Mouse (Mus musculus) hindbrain, embryonic 16.5 days (tissue): ENCODE measurements at regions not wholly inside any gene's neighbourhood (a gene's known extent, or its start where the extent isn't known, plus 50 kb on each side); places are given as distances from the start of the nearest gene placed in this dataset.
"Not testable (repeated sequence)": the region's sequence is repeated elsewhere in the genome, so short reads cannot be mapped to it uniquely, and the experiment has no call there.

Experiments used
- ATAC-seq: fragments of 200-750 bp; cut with Nextera tagmentation; 2 replicates; pipeline ENCODE4 v1.8.0; 2017; ENCODE audit warnings: moderate TSS enrichment, moderate library complexity
- H3K27ac ChIP-seq: fragments of 300-500 bp; sonication (generic); 2 replicates; pipeline ENCODE4 v1.5.1; 2014; ENCODE audit warnings: low read depth, mild to moderate bottlenecking, control low read depth, low read length, moderate library complexity
- H3K27me3 ChIP-seq: fragments of 300-500 bp; sonication (generic); replicated peaks from 2 replicates; pipeline ENCODE4 v1.6.1; 2014; ENCODE audit warnings: low read length; ENCODE audit not compliant: control insufficient read depth, insufficient read depth
- H3K36me3 ChIP-seq: fragments of 300-500 bp; sonication (generic); 2 replicates; pipeline ENCODE4 v1.6.1; 2014; ENCODE audit warnings: mild to moderate bottlenecking, low read length, moderate library complexity, mixed read lengths; ENCODE audit not compliant: control insufficient read depth, insufficient read depth
- H3K4me1 ChIP-seq: fragments of 300-500 bp; sonication (generic); 2 replicates; pipeline ENCODE4 v1.6.1; 2014; ENCODE audit warnings: low read depth, low read length; ENCODE audit not compliant: control insufficient read depth, insufficient read depth
- H3K4me2 ChIP-seq: fragments of 300-500 bp; sonication (generic); 2 replicates; pipeline ENCODE4 v1.6.1; 2014; ENCODE audit warnings: mild to moderate bottlenecking, low read length, control low read depth, moderate library complexity
- H3K4me3 ChIP-seq: fragments of 300-500 bp; sonication (generic); 2 replicates; pipeline ENCODE4 v1.5.1; 2014; ENCODE audit warnings: mild to moderate bottlenecking, low read length, control low read depth, moderate library complexity
- H3K9ac ChIP-seq: fragments of 300-500 bp; sonication (generic); 2 replicates; pipeline ENCODE4 v1.6.1; 2014; ENCODE audit warnings: low read depth, mild to moderate bottlenecking, control low read depth, low read length, moderate library complexity
- H3K9me3 ChIP-seq: fragments of 300-500 bp; sonication (generic); 2 replicates; pipeline ENCODE4 v1.6.1; 2014; ENCODE audit warnings: mild to moderate bottlenecking, low read length, moderate library complexity; ENCODE audit not compliant: control insufficient read depth
- WGBS: fragments of 180-500 bp; shearing (Covaris S2); extraction: QIAGEN DNeasy Blood & Tissue Kit; methylation state at CpG from one replicate; pipeline ENCODE4 v1.1.7; 2014; 5-methylcytosine and 5-hydroxymethylcytosine counted together

DNA sequence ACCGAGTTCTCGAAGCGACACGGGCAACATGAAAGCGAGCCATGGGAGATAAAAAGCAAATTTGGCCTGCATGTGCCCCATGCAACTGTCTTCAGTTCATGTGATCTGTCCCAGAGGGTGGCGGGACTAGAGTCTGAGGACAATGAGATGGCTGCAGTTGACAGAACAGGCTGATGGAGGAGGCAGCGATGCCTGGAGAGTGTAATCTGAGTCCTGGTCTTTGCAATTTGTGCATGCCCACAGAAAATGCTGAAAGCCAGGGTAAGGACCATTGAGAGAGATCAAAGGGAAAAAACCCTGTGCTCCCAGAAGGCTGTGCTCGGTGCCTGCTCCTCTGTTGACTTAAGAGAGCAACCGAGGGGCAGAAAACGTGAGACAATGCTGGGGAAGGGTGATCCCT is 624.8 kb upstream of the BB014433 start:
- no peak overlapping the region for H3K27ac ChIP-seq
- H3K4me1 ChIP-seq: no peaks in the 10 kb centered on the region
- H3K36me3 ChIP-seq: no peaks in the 10 kb centered on the region
- no peaks in the 10 kb centered on the region for H3K27me3 ChIP-seq
- WGBS: 44% methylated on average over 10 of the region's 10 CpGs
- H3K4me3 ChIP-seq: no peak overlapping the region
- no peak for ATAC-seq
- H3K9ac ChIP-seq: no peak overlapping the region
- H3K9me3 ChIP-seq: no peaks in the 10 kb centered on the region
- no peak overlapping the region for H3K4me2 ChIP-seq

DNA sequence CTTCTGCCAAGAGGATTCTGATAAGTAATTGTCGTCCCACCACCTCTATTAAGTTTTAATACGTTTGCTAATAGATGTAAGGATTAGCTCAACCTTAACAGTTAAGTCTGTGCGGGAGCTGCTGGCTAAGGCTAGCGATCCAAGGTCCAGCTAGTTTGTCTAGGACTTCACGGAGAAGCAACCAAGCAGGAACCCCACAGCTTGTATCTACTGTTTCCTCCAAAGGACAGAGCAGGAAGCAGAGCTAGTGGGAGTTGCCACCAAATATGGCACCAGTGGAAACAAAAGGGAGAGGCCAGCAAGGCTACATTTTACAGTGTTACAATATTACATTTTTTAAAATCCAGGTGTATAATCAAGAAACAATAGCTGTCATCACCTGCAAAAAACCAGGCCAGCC is 624.4 kb upstream of the BB014433 start:
- no peaks in the 10 kb centered on the region for H3K27me3 ChIP-seq
- 75% methylated on average over 5 of the region's 5 CpGs for WGBS
- no peaks in the 10 kb centered on the region for H3K36me3 ChIP-seq
- no peaks in the 10 kb centered on the region for H3K4me1 ChIP-seq
- ATAC-seq: no peak
- no peak overlapping the region for H3K4me3 ChIP-seq
- no peak overlapping the region for H3K27ac ChIP-seq
- H3K9ac ChIP-seq: no peak overlapping the region
- no peaks in the 10 kb centered on the region for H3K9me3 ChIP-seq
- H3K4me2 ChIP-seq: no peak overlapping the region

DNA sequence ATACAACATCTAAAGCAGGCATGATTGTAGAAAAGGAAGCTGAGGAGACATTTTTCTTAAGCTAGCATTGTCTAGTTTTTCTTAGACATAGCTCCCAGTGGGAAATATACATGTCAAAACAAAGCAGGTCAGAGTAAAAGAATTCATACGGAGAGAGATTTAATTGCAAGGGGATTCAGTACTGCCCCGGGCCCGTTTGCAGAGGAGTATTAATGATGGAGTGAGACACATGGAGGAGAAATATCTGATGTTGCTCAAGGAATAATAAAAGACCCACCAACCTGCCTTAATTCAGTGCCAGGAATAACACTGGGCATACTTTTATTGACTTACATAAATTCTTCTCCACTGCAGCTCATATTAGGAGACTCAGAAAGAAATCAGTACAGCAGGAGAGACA is 623.6 kb upstream of the BB014433 start:
- Histone ChIP-seq H3K9me3 (no peaks in the 10 kb centered on the region), H3K36me3 (no peaks in the 10 kb centered on the region), H3K27ac (no peak overlapping the region), H3K4me1 (no peaks in the 10 kb centered on the region), H3K4me3 (no peak overlapping the region), H3K9ac (no peak overlapping the region), H3K4me2 (no peak overlapping the region), H3K27me3 (no peaks in the 10 kb centered on the region)
- 55% methylated on average over 3 of the region's 3 CpGs for WGBS
- ATAC-seq: no peak

DNA sequence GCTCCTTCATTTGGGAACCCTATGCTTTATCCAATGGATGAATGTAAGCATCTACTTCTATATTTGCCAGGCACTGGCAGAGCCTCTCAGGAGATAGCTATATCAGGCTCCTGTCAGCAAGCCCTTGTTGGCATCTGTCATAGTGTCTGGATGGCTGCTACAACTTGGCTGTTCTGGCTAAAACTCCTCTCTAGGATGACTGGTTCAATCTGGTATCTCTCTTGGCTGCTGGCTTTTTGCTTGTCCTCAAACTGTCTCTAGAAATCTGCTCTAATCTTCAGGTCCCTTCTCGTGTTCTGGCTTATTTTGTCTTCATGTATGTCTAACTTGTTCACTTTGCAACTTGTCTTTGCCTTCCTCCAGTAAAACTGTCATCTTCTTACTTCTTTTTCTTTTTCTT is 614.7 kb upstream of the BB014433 start:
- Histone ChIP-seq H3K9ac (no peak overlapping the region), H3K9me3 (no peaks in the 10 kb centered on the region), H3K4me1 (no peaks in the 10 kb centered on the region), H3K4me2 (no peak overlapping the region), H3K27me3 (no peaks in the 10 kb centered on the region), H3K36me3 (no peaks in the 10 kb centered on the region), H3K4me3 (no peak overlapping the region), H3K27ac (no peak overlapping the region)
- no peak for ATAC-seq
- 84% methylated on average over 1 of the region's 1 CpGs for WGBS

DNA sequence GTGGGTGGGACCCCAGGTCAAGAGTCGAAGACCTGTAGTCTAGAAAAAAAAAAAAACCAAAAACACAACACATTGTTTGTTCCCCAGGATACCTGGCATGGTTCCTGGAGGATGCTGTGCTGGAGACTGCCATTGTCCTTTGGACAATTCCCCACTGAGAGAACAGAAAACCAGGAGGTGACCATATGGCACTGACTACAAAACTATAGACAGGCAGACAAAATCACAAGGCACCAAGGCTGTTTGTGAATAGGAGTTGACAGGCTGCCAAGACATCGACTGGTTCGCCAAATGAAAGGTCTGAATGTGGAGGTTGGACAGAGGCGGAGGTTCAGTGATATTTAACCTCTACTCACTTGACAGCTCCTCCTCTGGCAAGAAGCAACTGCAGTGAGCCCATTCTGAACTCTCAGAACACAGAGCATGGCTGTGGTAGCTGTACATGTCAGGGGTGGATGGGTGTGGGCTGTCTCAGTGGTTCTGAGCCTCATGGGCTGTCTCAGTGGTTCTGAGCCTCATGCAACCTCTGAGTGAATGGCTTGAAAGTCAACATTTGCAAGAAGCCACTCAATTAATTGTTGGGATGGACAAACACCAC is 589.0 kb upstream of the BB014433 start:
- Histone ChIP-seq H3K4me3 (no peak overlapping the region), H3K4me2 (no peak overlapping the region), H3K9me3 (peaks cover 6% of the 10 kb centered on the region; the same call in 1 of the 2 replicates), H3K9ac (no peak overlapping the region), H3K27ac (no peak overlapping the region), H3K4me1 (no peaks in the 10 kb centered on the region), H3K27me3 (no peaks in the 10 kb centered on the region), H3K36me3 (no peaks in the 10 kb centered on the region)
- 62% methylated on average over 4 of the region's 4 CpGs for WGBS
- ATAC-seq: no peak

DNA sequence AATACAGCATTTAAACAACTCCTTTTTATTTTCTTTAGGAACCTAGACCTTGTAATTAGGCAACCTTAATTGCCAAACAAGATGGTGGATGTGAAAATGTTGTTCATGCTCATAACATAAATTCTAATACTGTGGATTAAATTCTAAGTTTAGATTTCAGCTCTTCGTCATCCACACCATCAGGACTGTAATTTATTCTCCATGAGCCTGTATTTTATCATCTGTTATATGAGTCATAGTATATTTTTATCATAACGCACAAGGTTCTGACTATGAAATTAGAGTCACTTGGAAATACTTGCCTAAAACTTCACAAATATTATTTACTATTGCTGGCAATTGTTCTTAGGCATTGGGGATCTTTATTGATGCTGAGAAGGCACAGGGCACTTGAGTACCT is 582.7 kb upstream of the BB014433 start:
- Histone ChIP-seq H3K9ac (no peak overlapping the region), H3K9me3 (no peaks in the 10 kb centered on the region)

DNA sequence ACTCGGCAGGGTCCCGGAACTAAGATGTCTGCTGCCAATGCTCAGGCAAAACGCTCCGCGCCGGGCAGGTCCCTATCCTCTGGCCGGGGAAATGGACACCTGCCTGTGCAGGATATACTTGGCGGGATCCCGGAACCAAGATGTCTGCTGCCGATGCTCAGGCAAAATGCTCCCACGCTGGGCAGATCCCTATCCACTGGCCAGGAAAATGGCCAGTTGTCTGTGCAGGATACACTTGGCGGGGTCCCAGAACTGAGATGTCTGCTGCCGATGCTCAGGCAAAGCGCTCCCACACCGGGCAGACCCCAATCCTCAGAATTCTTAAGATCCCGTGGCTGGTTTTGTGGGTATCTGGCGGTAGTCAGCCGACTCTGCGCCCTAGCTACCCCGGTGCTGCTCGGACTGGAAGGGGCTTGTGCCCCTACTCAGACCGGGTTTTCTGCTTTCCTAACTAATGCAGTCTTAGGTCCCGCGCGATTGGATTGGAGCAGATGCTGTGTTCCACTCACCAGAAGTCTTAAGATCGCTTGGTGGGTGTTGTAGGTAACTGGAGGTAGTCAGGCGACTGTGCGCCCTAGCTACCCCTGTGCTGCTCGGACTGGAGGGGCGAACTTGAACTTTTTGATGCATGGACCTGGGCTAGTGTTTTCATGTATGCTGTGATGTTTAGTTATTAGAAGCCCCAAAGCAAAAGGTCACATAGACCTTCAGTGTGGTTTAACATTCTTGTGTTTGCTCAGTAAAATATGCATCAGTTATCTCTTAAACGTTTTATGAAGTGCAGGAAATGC is 577.9 kb upstream of the BB014433 start:
- 92% methylated on average over 29 of the region's 31 CpGs for WGBS
- not testable (repeated sequence) for H3K9me3 ChIP-seq, H3K27me3 ChIP-seq, H3K9ac ChIP-seq, H3K4me3 ChIP-seq, H3K36me3 ChIP-seq, H3K4me1 ChIP-seq, H3K27ac ChIP-seq, ATAC-seq, H3K4me2 ChIP-seq

More for the DNA sequence above, 582.7 kb upstream of the BB014433 start:
- ATAC-seq: no peak
- Histone ChIP-seq H3K36me3 (no peaks in the 10 kb centered on the region), H3K4me1 (no peaks in the 10 kb centered on the region), H3K4me3 (no peak overlapping the region), H3K27ac (no peak overlapping the region), H3K27me3 (no peaks in the 10 kb centered on the region), H3K4me2 (no peak overlapping the region)
- 82% methylated on average over 2 of the region's 2 CpGs for WGBS

DNA sequence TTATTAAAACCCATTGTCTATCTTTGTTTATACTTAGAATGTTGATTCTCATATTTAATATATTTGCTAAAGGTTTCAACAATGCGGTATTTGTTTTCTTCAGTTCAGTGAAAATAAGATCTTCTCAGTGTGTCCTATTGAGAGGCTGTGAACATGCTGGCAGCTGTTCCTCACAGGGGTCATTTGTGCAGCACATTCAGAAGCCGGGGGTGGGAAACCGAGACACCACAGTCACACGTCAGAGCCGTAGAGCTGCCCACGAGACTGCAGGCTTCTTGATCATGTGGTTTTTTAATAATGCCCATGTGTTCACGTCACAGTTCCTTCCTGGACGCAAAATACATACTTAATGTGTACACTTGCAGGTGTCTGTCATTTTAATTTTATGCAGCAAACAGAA is 564.3 kb upstream of the BB014433 start:
- Histone ChIP-seq H3K36me3 (no peaks in the 10 kb centered on the region), H3K9ac (no peak overlapping the region), H3K27me3 (no peaks in the 10 kb centered on the region), H3K27ac (no peak overlapping the region), H3K9me3 (no peaks in the 10 kb centered on the region), H3K4me1 (no peaks in the 10 kb centered on the region), H3K4me2 (no peak overlapping the region), H3K4me3 (no peak overlapping the region)
- no peak for ATAC-seq
- WGBS: 42% methylated on average over 8 of the region's 8 CpGs

DNA sequence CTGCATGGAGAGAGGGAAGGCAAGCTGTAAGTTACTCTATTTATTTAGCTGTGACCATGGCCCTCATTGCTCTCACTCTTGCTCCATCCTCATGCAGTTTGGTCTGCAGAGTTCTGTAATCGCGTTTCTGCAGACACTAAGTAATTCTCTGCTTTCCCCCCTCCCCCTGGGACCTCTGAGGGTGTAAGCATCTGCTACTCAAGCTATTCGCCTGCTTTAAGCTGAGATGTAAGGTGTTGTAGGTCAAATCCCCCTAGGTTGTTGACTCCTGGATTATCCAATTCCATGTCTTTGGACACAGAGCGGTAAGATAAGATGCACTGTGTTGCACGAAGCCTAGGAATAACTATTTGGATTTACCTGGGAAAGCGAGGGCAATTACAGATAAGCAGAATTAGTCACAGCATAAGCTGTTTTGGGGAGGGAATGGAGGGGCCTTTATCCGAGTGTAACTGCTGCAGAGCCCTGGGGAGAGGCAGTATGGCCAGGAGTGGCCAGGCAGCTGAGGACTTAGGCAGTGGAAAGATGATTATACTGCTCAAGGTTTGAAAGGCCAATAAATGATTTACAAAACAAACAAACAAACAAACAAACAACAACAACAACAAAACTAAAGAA is 561.8 kb upstream of the BB014433 start:
- ATAC-seq: no peak
- Histone ChIP-seq H3K4me2 (no peak overlapping the region), H3K27ac (no peak overlapping the region), H3K36me3 (no peaks in the 10 kb centered on the region), H3K27me3 (no peaks in the 10 kb centered on the region), H3K4me3 (no peak overlapping the region), H3K9me3 (no peaks in the 10 kb centered on the region), H3K4me1 (no peaks in the 10 kb centered on the region), H3K9ac (no peak overlapping the region)
- 55% methylated on average over 7 of the region's 7 CpGs for WGBS
